Mouse (Mus musculus): ENCODE results near the gene Sva. TPM values are rescaled to one million over a fixed set of nuclear protein-coding genes. Genes with fewer than 3 reads are reported as not detected.

The Sva gene
- not detected for polyA plus RNA-seq (2017; shearing (Covaris generic))

DNA sequence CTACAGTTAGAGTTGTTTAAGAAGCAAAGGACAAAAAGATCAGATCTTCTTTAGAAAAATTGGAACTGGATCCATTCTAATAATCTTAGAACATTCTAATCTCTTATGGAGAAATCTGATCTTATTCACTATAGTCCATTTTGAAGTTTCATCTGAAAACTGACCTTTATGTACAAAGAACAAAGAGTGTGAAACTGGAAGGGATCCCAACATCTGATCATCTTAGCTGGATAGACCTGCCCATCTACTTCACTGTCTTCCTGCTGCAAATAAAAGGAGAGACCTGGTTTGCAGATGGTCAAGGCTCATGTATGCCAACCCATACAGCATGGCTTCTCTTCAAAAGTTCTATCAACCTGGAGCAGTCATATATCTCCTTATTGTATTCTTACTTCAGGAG, at the start of gene Sva:
Sva (plus strand) TSS at position 301 of the 400 bp plus-strand sequence.

Other genes with a start within 250 kb of the Sva start
- gene Pip, start 190.9 kb upstream of the Sva start, polyA plus RNA-seq (2017; shearing (Covaris generic)): not detected
- gene Sval2, start 185.4 kb upstream of the Sva start, polyA plus RNA-seq (2017; shearing (Covaris generic)): not detected
- not detected for gene Sval1, start 86.8 kb upstream of the Sva start, polyA plus RNA-seq (2017; shearing (Covaris generic))
- not detected for gene Sval3, start 70.3 kb upstream of the Sva start, polyA plus RNA-seq (2017; shearing (Covaris generic))
- not detected for gene Tas2r139, start 102.5 kb downstream of the Sva start, polyA plus RNA-seq (2017; shearing (Covaris generic))
- not detected for gene Tas2r144, start 176.9 kb downstream of the Sva start, polyA plus RNA-seq (2017; shearing (Covaris generic))
- 12.2 TPM for gene Gstk1, start 207.5 kb downstream of the Sva start, polyA plus RNA-seq (2017; shearing (Covaris generic))
- not detected for gene Tmem139, start 223.6 kb downstream of the Sva start, polyA plus RNA-seq (2017; shearing (Covaris generic))
- 77.0 TPM for gene Casp2, start 226.6 kb downstream of the Sva start, polyA plus RNA-seq (2017; shearing (Covaris generic))
- not detected for gene Clcn1, start 248.3 kb downstream of the Sva start, polyA plus RNA-seq (2017; shearing (Covaris generic))